Mouse (Mus musculus): ENCODE data around the gene Pim1. TPM values are rescaled to one million over a fixed set of nuclear protein-coding genes. Genes with fewer than 3 reads are reported as not detected.

The Pim1 gene
- polyA plus RNA-seq (2012; ENCODE audit: insufficient read depth, insufficient read length, missing spikeins): 84.5 and 85.2 TPM in 2 replicates

DNA sequence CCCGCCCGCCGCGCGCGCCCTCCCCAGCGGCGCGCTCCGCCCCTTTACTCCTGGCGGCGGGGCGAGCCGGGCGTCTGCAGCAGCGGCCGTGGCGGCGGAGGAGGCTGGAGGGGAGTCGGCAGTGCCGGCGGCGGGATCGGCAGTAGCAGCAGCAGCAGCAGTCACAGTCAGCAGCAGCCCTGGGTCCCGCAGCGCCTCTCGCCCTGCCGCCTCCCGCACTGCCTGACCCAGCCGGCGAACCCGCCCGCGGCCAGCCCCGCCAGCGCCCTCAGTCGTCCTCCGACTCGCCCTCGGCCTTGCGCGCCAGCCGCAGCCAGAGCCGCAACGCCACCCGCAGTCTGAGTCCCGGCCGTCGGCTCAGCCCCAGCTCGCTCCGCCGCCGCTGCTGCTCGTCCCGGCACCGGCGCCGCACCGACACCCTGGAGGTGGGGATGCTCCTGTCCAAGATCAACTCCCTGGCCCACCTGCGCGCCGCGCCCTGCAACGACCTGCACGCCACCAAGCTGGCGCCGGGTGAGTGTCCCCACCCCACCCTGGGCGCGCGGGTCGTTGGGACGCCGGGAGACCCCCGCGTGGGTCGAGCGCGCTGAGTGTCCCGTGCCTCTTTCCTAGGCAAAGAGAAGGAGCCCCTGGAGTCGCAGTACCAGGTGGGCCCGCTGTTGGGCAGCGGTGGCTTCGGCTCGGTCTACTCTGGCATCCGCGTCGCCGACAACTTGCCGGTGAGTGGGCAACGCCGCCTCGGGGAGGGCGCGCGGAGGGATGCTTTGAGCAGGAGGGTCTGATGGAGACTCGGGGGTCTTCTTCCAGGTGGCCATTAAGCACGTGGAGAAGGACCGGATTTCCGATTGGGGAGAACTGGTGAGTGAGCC, at the start of gene Pim1:
Pim1 (plus strand) TSS at position 41 of the 869 bp plus-strand sequence.
- peak; percentile 82 for TF ChIP-seq POLR2A (IDR thresholded peaks at IDR 0.05; ENCODE audit: borderline replicate concordance, low read depth, low read length)
- TF ChIP-seq CTCF (IDR thresholded peaks at IDR 0.05; ENCODE audit: low read depth, low read length): no peak
- H3K4me3 ChIP-seq (ENCODE audit: insufficient read depth, low read length): peak within 1 kb of the TSS; percentile 100
- peaks cover 40% of the 10 kb centered on the region for H3K4me1 ChIP-seq (ENCODE audit: control insufficient read depth, insufficient read depth, low read length)
- peak within 1 kb of the TSS; percentile 93 for H3K27ac ChIP-seq (ENCODE audit: insufficient read depth, low read depth, low read length)

DNA sequence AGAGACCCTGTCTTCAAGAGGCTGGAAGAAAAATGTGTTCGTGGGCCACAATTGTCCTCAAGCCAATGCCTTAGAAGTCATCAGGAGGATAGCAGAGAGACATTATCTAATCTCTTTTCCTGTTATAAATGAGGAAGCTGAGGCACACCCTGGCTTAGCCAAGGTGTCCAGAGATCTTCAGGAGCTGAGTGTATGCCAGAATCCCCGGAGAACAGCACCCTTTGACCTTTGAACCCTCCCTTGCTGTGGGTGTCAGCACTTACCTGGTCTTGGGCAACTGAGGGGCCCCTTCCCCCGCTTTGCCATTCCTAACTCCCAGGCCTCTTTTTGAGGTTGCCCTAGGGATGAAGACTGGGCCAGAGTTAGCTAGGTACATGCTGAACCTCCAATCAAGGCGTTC, 49.0 kb upstream of the Pim1 start:
- no peak for TF ChIP-seq POLR2A (IDR thresholded peaks at IDR 0.05; ENCODE audit: borderline replicate concordance, low read depth, low read length)
- TF ChIP-seq CTCF (IDR thresholded peaks at IDR 0.05; ENCODE audit: low read depth, low read length): no peak
- Histone ChIP-seq H3K4me3 (ENCODE audit: insufficient read depth, low read length) (no peak overlapping the region), H3K4me1 (ENCODE audit: control insufficient read depth, insufficient read depth, low read length) (peaks cover 31% of the 10 kb centered on the region), H3K27ac (ENCODE audit: insufficient read depth, low read depth, low read length) (no peak overlapping the region)

DNA sequence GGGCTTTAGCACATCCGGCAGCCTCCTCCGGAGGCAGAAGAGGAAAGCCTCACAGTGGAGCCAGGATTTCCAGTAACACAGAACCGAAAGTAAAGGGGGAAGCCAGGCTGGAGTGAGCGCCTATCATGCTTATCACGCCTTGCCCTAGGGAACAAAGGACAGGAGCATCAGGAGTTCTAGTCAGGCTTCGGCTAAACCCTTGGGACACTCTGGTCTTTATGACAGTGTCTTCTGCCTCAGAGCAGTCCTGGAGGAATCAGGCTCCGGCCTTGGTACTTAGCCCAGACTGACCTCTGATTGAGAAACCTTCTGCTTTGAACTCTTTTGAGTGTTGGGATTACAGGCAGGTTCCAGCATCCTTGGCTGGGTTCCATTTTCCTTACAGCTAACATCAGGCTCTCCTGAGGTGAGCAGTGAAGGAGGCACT, 48.4 kb upstream of the Pim1 start:
- no peak overlapping the region for H3K4me3 ChIP-seq (ENCODE audit: insufficient read depth, low read length)
- TF ChIP-seq CTCF (IDR thresholded peaks at IDR 0.05; ENCODE audit: low read depth, low read length) (no peak), POLR2A (IDR thresholded peaks at IDR 0.05; ENCODE audit: borderline replicate concordance, low read depth, low read length) (no peak)
- H3K27ac ChIP-seq (ENCODE audit: insufficient read depth, low read depth, low read length): peak overlapping the region; percentile 21; the same call in 1 of the 2 replicates
- peaks cover 31% of the 10 kb centered on the region for H3K4me1 ChIP-seq (ENCODE audit: control insufficient read depth, insufficient read depth, low read length)

GRCm38 (mm10) chr17:29443724-29444123, 46.8 kb upstream of the Pim1 start:
- H3K4me3 ChIP-seq (ENCODE audit: insufficient read depth, low read length): no peak overlapping the region
- no peak overlapping the region for H3K27ac ChIP-seq (ENCODE audit: insufficient read depth, low read depth, low read length)
- peaks cover 31% of the 10 kb centered on the region for H3K4me1 ChIP-seq (ENCODE audit: control insufficient read depth, insufficient read depth, low read length)
- TF ChIP-seq CTCF (IDR thresholded peaks at IDR 0.05; ENCODE audit: low read depth, low read length) (no peak), POLR2A (IDR thresholded peaks at IDR 0.05; ENCODE audit: borderline replicate concordance, low read depth, low read length) (no peak)

DNA sequence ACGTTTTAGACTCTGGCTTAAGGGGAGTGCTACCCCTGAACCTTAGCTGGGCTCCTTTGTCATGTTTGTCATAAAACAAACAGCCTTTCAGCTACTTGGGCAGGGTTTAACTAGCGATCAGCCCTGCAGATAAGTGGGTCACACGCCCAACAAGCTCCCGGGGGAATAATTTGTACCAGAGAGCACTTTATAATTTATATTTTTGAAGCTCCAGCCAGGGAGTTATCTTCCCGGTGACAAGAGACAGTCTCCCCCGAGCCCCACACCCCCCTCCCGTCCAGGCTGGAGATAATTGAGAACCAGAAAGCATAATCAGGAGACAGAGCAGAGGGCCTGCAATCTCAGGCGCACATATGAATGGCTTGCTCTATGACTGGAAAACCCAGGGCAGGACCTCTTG, 45.5 kb upstream of the Pim1 start:
- Histone ChIP-seq H3K4me1 (ENCODE audit: control insufficient read depth, insufficient read depth, low read length) (peaks cover 26% of the 10 kb centered on the region), H3K4me3 (ENCODE audit: insufficient read depth, low read length) (no peak overlapping the region), H3K27ac (ENCODE audit: insufficient read depth, low read depth, low read length) (no peak overlapping the region)
- TF ChIP-seq CTCF (IDR thresholded peaks at IDR 0.05; ENCODE audit: low read depth, low read length) (no peak), POLR2A (IDR thresholded peaks at IDR 0.05; ENCODE audit: borderline replicate concordance, low read depth, low read length) (no peak)

DNA sequence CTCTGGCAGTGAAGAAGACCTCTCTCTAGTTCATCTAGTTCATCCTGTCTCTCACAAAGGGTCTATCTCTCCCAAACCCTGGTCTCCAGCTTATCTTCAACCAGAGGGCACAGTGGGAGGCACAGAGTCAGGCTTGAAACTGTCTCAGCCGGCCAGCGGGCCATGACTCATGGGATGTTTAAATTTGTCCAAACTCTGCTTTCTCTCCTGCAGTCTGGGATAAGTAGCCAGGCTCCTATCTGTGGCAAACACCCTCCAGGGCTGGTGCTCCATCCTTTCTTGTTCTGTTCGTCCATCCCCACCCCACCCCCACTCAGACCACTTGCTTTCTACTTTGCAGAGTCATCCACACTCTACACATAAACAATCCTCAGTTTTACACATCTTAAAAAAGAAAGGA, 43.2 kb upstream of the Pim1 start:
- no peak for TF ChIP-seq CTCF (IDR thresholded peaks at IDR 0.05; ENCODE audit: low read depth, low read length)
- TF ChIP-seq POLR2A (IDR thresholded peaks at IDR 0.05; ENCODE audit: borderline replicate concordance, low read depth, low read length): no peak
- Histone ChIP-seq H3K27ac (ENCODE audit: insufficient read depth, low read depth, low read length) (no peak overlapping the region), H3K4me1 (ENCODE audit: control insufficient read depth, insufficient read depth, low read length) (peaks cover 6% of the 10 kb centered on the region), H3K4me3 (ENCODE audit: insufficient read depth, low read length) (no peak overlapping the region)

GRCm38 (mm10) chr17:29448055-29448454, 42.5 kb upstream of the Pim1 start:
- peaks cover 5% of the 10 kb centered on the region for H3K4me1 ChIP-seq (ENCODE audit: control insufficient read depth, insufficient read depth, low read length)
- TF ChIP-seq POLR2A (IDR thresholded peaks at IDR 0.05; ENCODE audit: borderline replicate concordance, low read depth, low read length) (no peak), CTCF (IDR thresholded peaks at IDR 0.05; ENCODE audit: low read depth, low read length) (no peak)
- H3K4me3 ChIP-seq (ENCODE audit: insufficient read depth, low read length): no peak overlapping the region
- no peak overlapping the region for H3K27ac ChIP-seq (ENCODE audit: insufficient read depth, low read depth, low read length)

- TF ChIP-seq POLR2A (IDR thresholded peaks at IDR 0.05; ENCODE audit: borderline replicate concordance, low read depth, low read length) (no peak), CTCF (IDR thresholded peaks at IDR 0.05; ENCODE audit: low read depth, low read length) (no peak)
- peaks cover 4% of the 10 kb centered on the region for H3K4me1 ChIP-seq (ENCODE audit: control insufficient read depth, insufficient read depth, low read length)
- no peak overlapping the region for H3K27ac ChIP-seq (ENCODE audit: insufficient read depth, low read depth, low read length)
- H3K4me3 ChIP-seq (ENCODE audit: insufficient read depth, low read length): no peak overlapping the region
Observed at GRCm38 (mm10) chr17:29448561-29448960, 42.0 kb upstream of the Pim1 start.

GRCm38 (mm10) chr17:29450899-29451840, 39.4 kb upstream of the Pim1 start:
- TF ChIP-seq POLR2A (IDR thresholded peaks at IDR 0.05; ENCODE audit: borderline replicate concordance, low read depth, low read length): no peak
- TF ChIP-seq CTCF (IDR thresholded peaks at IDR 0.05; ENCODE audit: low read depth, low read length): no peak
- H3K27ac ChIP-seq (ENCODE audit: insufficient read depth, low read depth, low read length): no peak overlapping the region
- H3K4me3 ChIP-seq (ENCODE audit: insufficient read depth, low read length): no peak overlapping the region
- no peaks in the 10 kb centered on the region; the same call in 1 of the 2 replicates for H3K4me1 ChIP-seq (ENCODE audit: control insufficient read depth, insufficient read depth, low read length)

Measured in bone marrow macrophage, adult 2 months (primary cell).